Mouse (Mus musculus) ES-Bruce4 (cell line): ENCODE data around the gene Plek2.

Source experiments
- EP300 ChIP-seq: IDR thresholded peaks from 2 replicates; pipeline ENCODE4 v1.6.1; 2011; ENCODE audit warnings: low read depth, low read length; ENCODE audit not compliant: insufficient read depth
- POLR2A ChIP-seq: IDR thresholded peaks from one replicate; pipeline ENCODE4 v1.8.1; 2011; ENCODE audit warnings: low read length; ENCODE audit not compliant: insufficient read depth

DNA sequence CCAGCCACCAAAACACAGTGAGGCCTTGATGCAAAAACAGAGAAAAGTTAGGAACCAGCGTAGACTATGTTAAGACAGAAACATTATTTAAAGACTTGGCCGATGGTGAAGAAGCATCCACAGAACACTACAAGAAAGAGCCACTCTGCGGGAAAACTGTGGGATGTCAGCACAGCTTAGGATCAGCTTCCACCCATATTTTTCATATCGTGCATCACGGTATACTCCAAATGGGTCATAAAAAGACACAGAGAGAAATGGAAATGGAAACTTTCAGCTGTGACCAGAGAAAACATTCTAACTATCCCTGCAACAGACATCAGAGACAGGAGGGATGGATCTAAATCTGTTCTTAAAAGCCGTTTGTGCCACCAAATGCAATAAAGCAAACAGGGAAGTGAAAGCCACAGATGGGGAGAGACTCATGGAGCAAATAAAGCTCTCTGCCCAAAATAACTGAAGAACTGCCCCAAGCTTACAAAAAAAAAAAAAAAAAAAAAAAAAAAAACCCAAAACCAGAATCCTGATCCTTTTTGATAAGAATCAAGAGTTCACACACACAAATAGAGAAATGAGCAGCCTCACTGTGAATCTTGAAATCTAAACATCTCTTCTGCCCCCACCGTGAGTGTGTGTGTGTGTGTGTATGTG lies 16.9 kb upstream of the Plek2 start:
- no peak for TF ChIP-seq POLR2A
- TF ChIP-seq EP300: no peak
